Mouse (Mus musculus) ES-E14 (cell line): ENCODE data around the gene Rbp7. TPM values are rescaled to one million over a fixed set of nuclear protein-coding genes. Genes with fewer than 3 reads are reported as not detected.

ENCODE experiments used
- DNase-seq: peaks from one replicate; pipeline ENCODE4 v3.0.0-alpha.2; 2013; ENCODE audit warnings: low read depth, low spot score
- H3K27ac ChIP-seq: 2 replicates; pipeline ENCODE4 v1.5.1; 2012; ENCODE audit warnings: low read depth, mild to moderate bottlenecking, low read length, moderate library complexity, mixed read lengths; ENCODE audit not compliant: poor library complexity, insufficient read depth, severe bottlenecking
- H3K36me3 ChIP-seq: 2 replicates; pipeline ENCODE4 v1.6.1; 2012; ENCODE audit warnings: mild to moderate bottlenecking, low read length, moderate library complexity, mixed read lengths; ENCODE audit not compliant: control insufficient read depth, poor library complexity, insufficient read depth, severe bottlenecking
- H3K4me1 ChIP-seq, 2 experiments: fragments of 150-350 bp in 1 of 2; sonication (generic) in 1 of 2; 2 replicates each; pipeline ENCODE4 v1.6.1; 2012; ENCODE audit warnings: low read length in 2 of 2, mild to moderate bottlenecking in 1 of 2, mixed read lengths in 1 of 2; ENCODE audit not compliant: control insufficient read depth in 2 of 2, insufficient read depth in 2 of 2, poor library complexity in 1 of 2
- H3K4me3 ChIP-seq, 2 experiments: fragments of 150-350 bp in 1 of 2; sonication (generic) in 1 of 2; 2 replicates each; pipeline ENCODE4 v1.5.1; 2012; ENCODE audit warnings: low read length in 2 of 2, low read depth in 1 of 2, mild to moderate bottlenecking in 1 of 2, mixed read lengths in 1 of 2; ENCODE audit not compliant: insufficient read depth in 1 of 2, poor library complexity in 1 of 2, severe bottlenecking in 1 of 2
- H3K9ac ChIP-seq: 2 replicates; pipeline ENCODE4 v1.6.1; 2012; ENCODE audit warnings: low read depth, mild to moderate bottlenecking, low read length, mixed read lengths; ENCODE audit not compliant: poor library complexity, insufficient read depth, severe bottlenecking
- H3K9me3 ChIP-seq: fragments of 150-350 bp; sonication (generic); 2 replicates; pipeline ENCODE4 v1.6.1; 2012; ENCODE audit warnings: low read depth, mild to moderate bottlenecking, low read length; ENCODE audit not compliant: control insufficient read depth, insufficient read depth
- CHD2 ChIP-seq: IDR thresholded peaks from 2 replicates; pipeline ENCODE4 v1.6.1; 2014; ENCODE audit warnings: mild to moderate bottlenecking, low read depth, low read length, inconsistent platforms
- HCFC1 ChIP-seq: IDR thresholded peaks from 2 replicates; pipeline ENCODE4 v1.6.1; 2012; ENCODE audit warnings: low read length, inconsistent platforms, borderline replicate concordance; ENCODE audit not compliant: insufficient read depth
- MAFK ChIP-seq: IDR thresholded peaks from 2 replicates; pipeline ENCODE4 v1.6.1; 2014; ENCODE audit warnings: mild to moderate bottlenecking, low read depth, low read length, inconsistent platforms; ENCODE audit not compliant: insufficient read depth
- ZC3H11A ChIP-seq: IDR thresholded peaks from 2 replicates; pipeline ENCODE4 v1.6.1; 2012; ENCODE audit warnings: low read depth, mild to moderate bottlenecking, inconsistent platforms, low read length, borderline replicate concordance
- ZNF384 ChIP-seq: IDR thresholded peaks from 2 replicates; pipeline ENCODE4 v1.6.1; 2012; ENCODE audit warnings: low read depth, low read length, inconsistent platforms
- in situ Hi-C, 2 experiments: fragments of 600-800 bp; cut with MboI; formaldehyde crosslinking; loops; one replicate each; pipeline ENCODE4 v1.15.1; 2025; ENCODE audit warnings: low sequenced_read_pairs in 2 of 2, inconsistent platforms in 1 of 2; ENCODE audit not compliant: unreplicated experiment in 2 of 2
- total RNA-seq: library from RNA; depleted of rRNA; stranded (reverse); fragments of 300-350 nt; gene quantifications from 2 replicates; pipeline ENCODE4 v1.2.3, GENCODE M21; 2012

Gene Rbp7
- total RNA-seq, 1 experiment: 1.4 TPM

DNA sequence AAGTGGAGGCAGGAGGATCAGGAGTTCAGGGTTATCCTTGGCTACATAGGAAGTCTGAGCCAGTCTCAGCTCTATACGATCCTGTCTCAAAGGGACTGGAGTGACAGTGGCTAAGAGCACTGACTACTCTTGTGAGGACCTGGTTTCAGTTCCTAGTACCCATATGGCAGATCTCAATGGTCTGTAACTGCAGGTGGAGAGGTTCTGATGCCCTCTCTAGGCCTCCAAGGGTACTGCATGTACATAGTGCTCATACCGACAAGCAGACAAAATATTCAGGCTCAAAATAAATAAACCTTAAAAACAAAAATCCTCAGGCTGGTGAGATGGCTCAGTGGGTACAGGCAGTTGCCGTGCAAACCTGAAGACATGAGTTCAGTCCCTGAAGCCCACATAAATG, 36.4 kb upstream of the Rbp7 start:
- Histone ChIP-seq H3K27ac (no peak overlapping the region), H3K4me3 (no peak overlapping the region), H3K4me1 (peaks cover 0 to 1% of the 10 kb centered on the region in 2 experiments; a peak in 1 of 4 replicates), H3K9ac (no peak overlapping the region), H3K9me3 (no peaks in the 10 kb centered on the region), H3K36me3 (peaks cover 46% of the 10 kb centered on the region)
- in situ Hi-C loops: no loop called here
- TF ChIP-seq ZC3H11A: no peak
- no peak for TF ChIP-seq MAFK
- TF ChIP-seq CHD2: no peak
- no peak for TF ChIP-seq HCFC1
- no peak for TF ChIP-seq ZNF384
- DNase-seq: no peak

DNA sequence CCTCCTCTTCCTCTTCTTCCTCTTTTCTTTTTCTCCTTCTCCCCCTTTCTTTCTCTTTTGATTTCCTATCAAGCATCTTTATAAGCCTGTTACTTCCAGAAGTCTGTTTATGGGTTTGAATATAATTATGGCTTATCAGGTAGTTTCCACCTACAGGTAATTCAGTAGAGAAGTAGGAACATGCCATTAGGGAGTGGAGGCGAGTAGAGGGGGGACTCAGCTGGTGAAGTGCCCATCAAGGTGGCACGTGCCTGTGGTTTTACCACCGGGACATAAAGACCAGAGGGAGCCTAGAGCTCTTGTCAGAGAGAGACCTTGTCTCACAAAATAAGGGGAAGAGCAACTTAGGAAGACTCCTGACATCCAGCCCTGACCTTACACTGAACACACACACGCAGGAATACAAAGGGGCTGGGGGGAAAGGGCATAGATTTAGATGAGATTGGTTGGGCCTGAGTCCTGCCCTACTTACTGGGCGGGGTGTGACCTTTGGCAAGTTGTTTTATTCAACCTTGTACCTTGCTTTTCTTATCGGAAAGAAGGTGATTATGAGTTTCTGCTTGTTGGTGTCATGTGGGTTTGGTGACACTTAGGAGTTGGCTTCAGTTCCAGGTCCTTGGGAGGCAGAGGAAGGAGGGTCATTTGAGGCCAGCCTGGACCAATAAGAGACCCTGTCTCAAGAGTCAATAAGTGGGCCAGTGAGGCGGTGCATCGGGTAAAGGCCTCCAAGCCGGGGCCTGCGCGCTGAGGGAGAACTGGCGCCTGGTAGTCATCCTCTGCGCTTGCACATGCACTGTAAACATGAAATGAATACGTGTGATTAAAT, 34.9 kb upstream of the Rbp7 start:
- no peak for TF ChIP-seq MAFK
- no peak for TF ChIP-seq CHD2
- no peak for TF ChIP-seq HCFC1
- TF ChIP-seq ZNF384: no peak
- no peak for TF ChIP-seq ZC3H11A
- Histone ChIP-seq H3K9ac (no peak overlapping the region), H3K36me3 (peaks cover 36% of the 10 kb centered on the region), H3K4me1 (peaks cover 0 to 2% of the 10 kb centered on the region in 2 experiments; a peak in 1 of 4 replicates), H3K27ac (no peak overlapping the region), H3K9me3 (no peaks in the 10 kb centered on the region), H3K4me3 (no peak overlapping the region)
- no peak for DNase-seq
- in situ Hi-C loops: no loop called here

DNA sequence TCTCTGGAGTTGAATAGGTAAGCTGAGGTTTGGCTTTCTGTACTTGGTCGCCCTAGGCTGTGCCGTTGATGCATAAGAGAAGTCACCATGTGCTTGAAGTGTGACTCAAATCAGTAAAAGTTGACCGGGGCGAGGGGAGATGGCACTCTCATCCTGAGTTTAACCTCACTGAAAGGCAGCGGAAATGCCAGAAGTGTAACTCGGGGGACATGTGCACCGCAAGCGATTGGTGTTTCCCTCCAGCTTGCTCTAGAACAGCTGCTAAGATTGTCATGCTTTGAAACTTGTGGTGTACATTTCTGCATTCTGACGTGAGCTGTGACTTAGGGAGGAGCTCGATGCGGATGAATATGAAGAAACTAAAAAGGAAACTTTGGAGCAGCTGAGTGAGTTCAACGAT, 33.0 kb upstream of the Rbp7 start:
- H3K9me3 ChIP-seq: no peaks in the 10 kb centered on the region
- peaks cover 2 to 5% of the 10 kb centered on the region in 2 experiments; a peak in 1 of 4 replicates for H3K4me1 ChIP-seq
- DNase-seq: no peak
- H3K4me3 ChIP-seq: no peak overlapping the region
- H3K36me3 ChIP-seq: peaks cover 21% of the 10 kb centered on the region
- TF ChIP-seq CHD2 (no peak), MAFK (no peak), HCFC1 (no peak), ZC3H11A (no peak)
- H3K9ac ChIP-seq: no peak overlapping the region
- in situ Hi-C loops: no loop called here
- no peak overlapping the region for H3K27ac ChIP-seq

DNA sequence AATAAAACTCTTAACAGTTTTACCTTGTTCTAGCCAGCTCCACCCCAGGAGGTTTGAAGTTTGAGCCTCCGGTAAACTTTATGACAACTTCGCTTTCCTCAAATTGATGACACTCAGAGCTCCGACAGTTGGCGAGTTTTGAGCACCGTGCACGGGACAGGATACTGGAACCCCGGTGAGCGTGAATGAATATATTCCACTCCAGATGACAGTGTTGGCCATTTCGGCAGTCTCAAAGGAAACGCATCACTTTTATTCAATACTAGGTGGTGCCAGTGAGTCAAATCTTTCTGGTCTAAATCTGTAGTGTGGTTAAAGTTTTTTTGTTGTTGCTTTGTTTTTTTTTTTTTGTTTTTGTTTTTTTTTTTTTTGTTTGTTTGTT, 31.0 kb upstream of the Rbp7 start:
- in situ Hi-C loops: no loop called here
- TF ChIP-seq ZC3H11A: no peak
- TF ChIP-seq HCFC1: no peak
- TF ChIP-seq CHD2: no peak
- no peak for TF ChIP-seq MAFK
- TF ChIP-seq ZNF384: no peak
- Histone ChIP-seq H3K36me3 (peaks cover 19% of the 10 kb centered on the region), H3K9me3 (no peaks in the 10 kb centered on the region), H3K27ac (peak overlapping the region; percentile 54; the same call in 1 of the 2 replicates), H3K4me3 (peak overlapping the region; percentile 90 to 95), H3K9ac (peak overlapping the region; percentile 89), H3K4me1 (peaks cover 2 to 5% of the 10 kb centered on the region in 2 experiments; a peak in 1 of 4 replicates)
- DNase-seq: no peak
